Mouse (Mus musculus) testis, adult 2 months (tissue): ENCODE data around the gene Arhgef28. TPM values are rescaled to one million over a fixed set of nuclear protein-coding genes. Genes with fewer than 3 reads are reported as not detected.

ENCODE experiments used
- H3K27ac ChIP-seq: fragments of 200-500 bp; 2 replicates; pipeline ENCODE4 v1.5.1; 2012; ENCODE audit warnings: low read depth, low read length; ENCODE audit not compliant: control insufficient read depth, insufficient read depth
- H3K27me3 ChIP-seq: fragments of 200-500 bp; 2 replicates; pipeline ENCODE4 v1.6.1; 2012; ENCODE audit warnings: mild to moderate bottlenecking, low read length, moderate library complexity; ENCODE audit not compliant: control insufficient read depth, insufficient read depth
- H3K36me3 ChIP-seq: fragments of 200-500 bp; 2 replicates; pipeline ENCODE4 v1.6.1; 2012; ENCODE audit warnings: mild to moderate bottlenecking, low read length; ENCODE audit not compliant: control insufficient read depth, insufficient read depth
- H3K4me1 ChIP-seq: fragments of 200-500 bp; 2 replicates; pipeline ENCODE4 v1.6.1; 2012; ENCODE audit warnings: low read length; ENCODE audit not compliant: control insufficient read depth, insufficient read depth
- H3K4me3 ChIP-seq: fragments of 200-500 bp; 2 replicates; pipeline ENCODE4 v1.5.1; 2012; ENCODE audit warnings: low read depth, mild to moderate bottlenecking, low read length, moderate library complexity, mixed read lengths; ENCODE audit not compliant: control insufficient read depth
- CTCF ChIP-seq: fragments of 200-500 bp; IDR thresholded peaks from 2 replicates; pipeline ENCODE4 v1.5.1; 2012; ENCODE audit warnings: low read depth, mild to moderate bottlenecking, inconsistent platforms, low read length, moderate library complexity; ENCODE audit not compliant: control insufficient read depth, insufficient read depth, insufficient replicate concordance
- POLR2A ChIP-seq: fragments of 200-500 bp; IDR thresholded peaks from 2 replicates; pipeline ENCODE4 v1.6.1; 2012; ENCODE audit warnings: low read depth, mild to moderate bottlenecking, inconsistent platforms, low read length, moderate library complexity; ENCODE audit not compliant: control insufficient read depth
- polyA plus RNA-seq: library from polyadenylated mRNA; depleted of rRNA; stranded (reverse); fragments of >200 nt; gene quantifications from 2 replicates; pipeline ENCODE4 v1.2.3, GENCODE M21; 2012

Gene Arhgef28
- polyA plus RNA-seq, 1 experiment: 0.67 TPM

DNA sequence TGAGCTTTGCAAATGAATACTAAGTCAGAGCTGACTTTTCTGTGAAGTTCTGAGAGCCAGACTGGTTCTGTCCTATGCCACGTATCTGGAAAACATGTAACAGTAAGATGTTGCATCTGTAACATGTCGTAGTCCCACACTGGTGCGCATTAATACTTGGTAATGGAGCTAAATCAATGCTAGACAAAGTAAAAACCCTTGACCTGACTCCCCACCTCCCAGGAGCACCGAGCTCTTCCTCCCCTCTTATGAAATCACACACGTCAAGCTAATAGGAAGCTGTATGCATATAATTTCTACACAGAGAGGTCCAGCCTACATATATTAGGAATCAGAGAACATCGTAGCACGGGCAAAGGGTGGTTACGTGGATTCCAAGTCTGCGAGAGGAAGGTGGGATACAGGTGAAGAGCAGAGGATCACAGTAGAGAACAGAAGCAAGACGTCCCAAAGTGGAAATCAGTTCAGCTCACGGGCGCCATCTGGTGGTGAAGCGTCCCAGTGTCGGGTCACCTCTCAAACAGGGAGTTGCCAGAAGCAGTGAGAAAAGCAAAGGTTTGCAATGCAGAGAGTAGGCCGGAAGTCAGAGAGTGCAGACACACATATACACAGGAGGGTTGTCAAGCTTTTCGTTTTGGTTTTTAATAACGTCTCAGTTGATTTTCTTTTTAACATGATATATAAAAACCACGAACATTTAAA, 267.5 kb downstream of the Arhgef28 start:
- H3K27me3 ChIP-seq: no peaks in the 10 kb centered on the region
- H3K4me1 ChIP-seq: no peaks in the 10 kb centered on the region
- no peak for TF ChIP-seq POLR2A
- peak; percentile 79 for TF ChIP-seq CTCF
- no peaks in the 10 kb centered on the region for H3K36me3 ChIP-seq
- H3K4me3 ChIP-seq: no peak overlapping the region
- no peak overlapping the region for H3K27ac ChIP-seq

- TF ChIP-seq POLR2A (no peak), CTCF (no peak)
- Histone ChIP-seq H3K4me1 (no peaks in the 10 kb centered on the region), H3K27me3 (no peaks in the 10 kb centered on the region), H3K36me3 (no peaks in the 10 kb centered on the region), H3K4me3 (no peak overlapping the region), H3K27ac (no peak overlapping the region)
Measured at GRCm38 (mm10) chr13:97937919-97938318, 268.3 kb downstream of the Arhgef28 start.

GRCm38 (mm10) chr13:97928135-97928497, 278.1 kb downstream of the Arhgef28 start:
- Histone ChIP-seq H3K4me1 (no peaks in the 10 kb centered on the region; the same call in 1 of the 2 replicates), H3K4me3 (no peak overlapping the region), H3K27me3 (no peaks in the 10 kb centered on the region), H3K36me3 (no peaks in the 10 kb centered on the region), H3K27ac (no peak overlapping the region)
- no peak for TF ChIP-seq POLR2A
- TF ChIP-seq CTCF: no peak

- H3K4me3 ChIP-seq: no peak overlapping the region
- no peak overlapping the region for H3K27ac ChIP-seq
- TF ChIP-seq CTCF: no peak
- no peak for TF ChIP-seq POLR2A
- no peaks in the 10 kb centered on the region for H3K27me3 ChIP-seq
- no peaks in the 10 kb centered on the region; the same call in 1 of the 2 replicates for H3K4me1 ChIP-seq
- no peaks in the 10 kb centered on the region for H3K36me3 ChIP-seq
Measured at GRCm38 (mm10) chr13:97927376-97928134, 278.7 kb downstream of the Arhgef28 start.

- no peak overlapping the region for H3K4me3 ChIP-seq
- H3K27ac ChIP-seq: no peak overlapping the region
- H3K36me3 ChIP-seq: no peaks in the 10 kb centered on the region
- TF ChIP-seq POLR2A: no peak
- no peak for TF ChIP-seq CTCF
- no peaks in the 10 kb centered on the region for H3K27me3 ChIP-seq
- no peaks in the 10 kb centered on the region; the same call in 1 of the 2 replicates for H3K4me1 ChIP-seq
Measured at GRCm38 (mm10) chr13:97926371-97926770, 279.9 kb downstream of the Arhgef28 start.

- TF ChIP-seq POLR2A: no peak
- no peak for TF ChIP-seq CTCF
- H3K4me3 ChIP-seq: no peak overlapping the region
- H3K4me1 ChIP-seq: no peaks in the 10 kb centered on the region
- H3K36me3 ChIP-seq: no peaks in the 10 kb centered on the region
- no peaks in the 10 kb centered on the region for H3K27me3 ChIP-seq
- no peak overlapping the region for H3K27ac ChIP-seq
Measured at GRCm38 (mm10) chr13:97923009-97923408, 283.2 kb downstream of the Arhgef28 start.

DNA sequence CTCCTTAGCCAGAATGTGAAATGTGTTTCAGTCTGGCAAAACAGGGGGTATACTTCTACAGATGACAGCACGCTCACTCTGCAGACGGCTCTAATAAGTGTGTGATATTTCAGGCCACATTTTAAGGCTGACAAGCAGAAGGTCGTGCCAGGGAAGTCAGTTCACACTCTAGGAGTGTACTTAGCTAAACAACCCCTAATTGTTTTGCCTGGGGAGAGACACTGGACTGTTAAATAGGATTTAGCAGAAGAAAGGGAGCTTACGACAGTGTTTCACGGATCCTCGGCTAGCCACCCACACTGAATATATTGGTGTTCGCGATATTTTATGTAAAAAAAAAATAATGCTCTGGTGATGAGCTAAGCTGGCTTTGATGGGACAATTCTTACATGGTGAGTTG, 286.6 kb downstream of the Arhgef28 start:
- Histone ChIP-seq H3K4me3 (no peak overlapping the region), H3K27me3 (no peaks in the 10 kb centered on the region), H3K27ac (no peak overlapping the region), H3K36me3 (no peaks in the 10 kb centered on the region), H3K4me1 (no peaks in the 10 kb centered on the region)
- TF ChIP-seq POLR2A: no peak
- no peak for TF ChIP-seq CTCF
